Mouse (Mus musculus) kidney, postnatal 14 days (tissue): Measurements from ENCODE around the gene Crb2.

Experiments used
- DNase-seq: peaks from one replicate; pipeline ENCODE4 v3.0.0; 2022; ENCODE audit warnings: mixed read lengths

The Crb2 gene

GRCm38 (mm10) chr2:37802610-37803212 is 26.7 kb downstream of the Crb2 start:
- peak; percentile 78 for DNase-seq

GRCm38 (mm10) chr2:37811682-37812081 is 35.6 kb downstream of the Crb2 start:
- DNase-seq: peak; percentile 57

- DNase-seq: no peak
Observed at GRCm38 (mm10) chr2:37812401-37812800, 36.4 kb downstream of the Crb2 start.

- DNase-seq: no peak
Observed at GRCm38 (mm10) chr2:37814820-37815361, 38.8 kb downstream of the Crb2 start.

GRCm38 (mm10) chr2:37815676-37816075 is 39.6 kb downstream of the Crb2 start:
- peak; percentile 78 for DNase-seq

GRCm38 (mm10) chr2:37818761-37819525 is 42.9 kb downstream of the Crb2 start:
- no peak for DNase-seq

- no peak for DNase-seq
Observed at GRCm38 (mm10) chr2:37819526-37820152, 43.6 kb downstream of the Crb2 start.

GRCm38 (mm10) chr2:37822122-37822521 is 46.1 kb downstream of the Crb2 start:
- no peak for DNase-seq

GRCm38 (mm10) chr2:37823826-37824225 is 47.8 kb downstream of the Crb2 start:
- DNase-seq: peak; percentile 52

GRCm38 (mm10) chr2:37829758-37830275 is 53.8 kb downstream of the Crb2 start:
- no peak for DNase-seq

- no peak for DNase-seq
Observed at GRCm38 (mm10) chr2:37832253-37832652, 56.2 kb downstream of the Crb2 start.

- DNase-seq: no peak
Observed at GRCm38 (mm10) chr2:37836926-37837325, 60.9 kb downstream of the Crb2 start.

GRCm38 (mm10) chr2:37837542-37837941 is 61.5 kb downstream of the Crb2 start:
- no peak for DNase-seq

GRCm38 (mm10) chr2:37838202-37838984 is 62.3 kb downstream of the Crb2 start:
- no peak for DNase-seq

GRCm38 (mm10) chr2:37839922-37840321 is 63.9 kb downstream of the Crb2 start:
- DNase-seq: no peak

- no peak for DNase-seq
Observed at GRCm38 (mm10) chr2:37842151-37842569, 66.1 kb downstream of the Crb2 start.

- no peak for DNase-seq
Observed at GRCm38 (mm10) chr2:37842719-37843118, 66.7 kb downstream of the Crb2 start.
